Mouse (Mus musculus): Measurements from ENCODE around the gene Akap2.

Akap2 gene

GRCm38 (mm10) chr4:57794547-57794946 lies 77.1 kb downstream of the Akap2 start:
- no peak for DNase-seq (ENCODE audit: low read depth)

GRCm38 (mm10) chr4:57797548-57798285 lies 80.3 kb downstream of the Akap2 start:
- DNase-seq (ENCODE audit: low read depth) = peak; percentile 92

GRCm38 (mm10) chr4:57798286-57799018 lies 81.0 kb downstream of the Akap2 start:
- DNase-seq (ENCODE audit: low read depth) = peak; percentile 92

GRCm38 (mm10) chr4:57799297-57799696 lies 81.8 kb downstream of the Akap2 start:
- peak; percentile 59 for DNase-seq (ENCODE audit: low read depth)

GRCm38 (mm10) chr4:57801239-57801638 lies 83.8 kb downstream of the Akap2 start:
- no peak for DNase-seq (ENCODE audit: low read depth)

GRCm38 (mm10) chr4:57801986-57802385 lies 84.5 kb downstream of the Akap2 start:
- DNase-seq (ENCODE audit: low read depth) = no peak

- DNase-seq (ENCODE audit: low read depth) = no peak
Measured at GRCm38 (mm10) chr4:57802411-57802810, 85.0 kb downstream of the Akap2 start.

- no peak for DNase-seq (ENCODE audit: low read depth)
Measured at GRCm38 (mm10) chr4:57804902-57805301, 87.4 kb downstream of the Akap2 start.

- DNase-seq (ENCODE audit: low read depth) = no peak
Measured at GRCm38 (mm10) chr4:57809449-57809848, 92.0 kb downstream of the Akap2 start.

GRCm38 (mm10) chr4:57812075-57812474 lies 94.6 kb downstream of the Akap2 start:
- no peak for DNase-seq (ENCODE audit: low read depth)

- peak; percentile 63 for DNase-seq (ENCODE audit: low read depth)
Measured at GRCm38 (mm10) chr4:57812916-57813575, 95.6 kb downstream of the Akap2 start.

- DNase-seq (ENCODE audit: low read depth) = peak; percentile 79
Measured at GRCm38 (mm10) chr4:57813576-57813945, 96.1 kb downstream of the Akap2 start.

GRCm38 (mm10) chr4:57815355-57815754 lies 97.9 kb downstream of the Akap2 start:
- DNase-seq (ENCODE audit: low read depth) = no peak

GRCm38 (mm10) chr4:57816146-57816545 lies 98.7 kb downstream of the Akap2 start:
- no peak for DNase-seq (ENCODE audit: low read depth)

GRCm38 (mm10) chr4:57820839-57821374 lies 103.5 kb downstream of the Akap2 start:
- DNase-seq (ENCODE audit: low read depth) = no peak

GRCm38 (mm10) chr4:57821556-57822356 lies 104.3 kb downstream of the Akap2 start:
- DNase-seq (ENCODE audit: low read depth) = no peak

GRCm38 (mm10) chr4:57822641-57823040 lies 105.2 kb downstream of the Akap2 start:
- no peak for DNase-seq (ENCODE audit: low read depth)

GRCm38 (mm10) chr4:57824626-57825240 lies 107.3 kb downstream of the Akap2 start:
- no peak for DNase-seq (ENCODE audit: low read depth)

GRCm38 (mm10) chr4:57826272-57826671 lies 108.8 kb downstream of the Akap2 start:
- no peak for DNase-seq (ENCODE audit: low read depth)

GRCm38 (mm10) chr4:57829131-57829530 lies 111.7 kb downstream of the Akap2 start:
- no peak for DNase-seq (ENCODE audit: low read depth)

GRCm38 (mm10) chr4:57829740-57830139 lies 112.3 kb downstream of the Akap2 start:
- DNase-seq (ENCODE audit: low read depth) = no peak

All from 416B (cell line).